Mouse (Mus musculus): ENCODE measurements around the gene Jam3. TPM values are rescaled to one million over a fixed set of nuclear protein-coding genes. Genes with fewer than 3 reads are reported as not detected.

Jam3 gene
- 31.7 TPM for polyA plus RNA-seq (2014; fragmentation: Illumina TruSeq; extraction: RNeasy Lipid Tissue Mini Kit (QIAGEN cat#74804); ENCODE audit: low read depth, low replicate concordance)

GRCm38 (mm10) chr9:27154763-27155530 lies at the start of gene Jam3:
Gene Jam3, minus strand, starts transcription at chr9:27155421.

Other genes starting within 250 kb of the Jam3 start
- gene Gm1110, start 232.3 kb downstream of the Jam3 start, polyA plus RNA-seq (2014; fragmentation: Illumina TruSeq; extraction: RNeasy Lipid Tissue Mini Kit (QIAGEN cat#74804); ENCODE audit: low read depth, low replicate concordance): 0.34 TPM
- 7.5 TPM for gene Acad8, start 155.9 kb downstream of the Jam3 start, polyA plus RNA-seq (2014; fragmentation: Illumina TruSeq; extraction: RNeasy Lipid Tissue Mini Kit (QIAGEN cat#74804); ENCODE audit: low read depth, low replicate concordance)
- gene Thyn1, start 155.7 kb downstream of the Jam3 start, polyA plus RNA-seq (2014; fragmentation: Illumina TruSeq; extraction: RNeasy Lipid Tissue Mini Kit (QIAGEN cat#74804); ENCODE audit: low read depth, low replicate concordance): 82.6 TPM
- 9.7 TPM for gene Vps26b, start 125.4 kb downstream of the Jam3 start, polyA plus RNA-seq (2014; fragmentation: Illumina TruSeq; extraction: RNeasy Lipid Tissue Mini Kit (QIAGEN cat#74804); ENCODE audit: low read depth, low replicate concordance)
- 26.5 TPM for gene Ncapd3, start 125.2 kb downstream of the Jam3 start, polyA plus RNA-seq (2014; fragmentation: Illumina TruSeq; extraction: RNeasy Lipid Tissue Mini Kit (QIAGEN cat#74804); ENCODE audit: low read depth, low replicate concordance)
- gene Igsf9b, start 143.8 kb upstream of the Jam3 start, polyA plus RNA-seq (2014; fragmentation: Illumina TruSeq; extraction: RNeasy Lipid Tissue Mini Kit (QIAGEN cat#74804); ENCODE audit: low read depth, low replicate concordance): 1.4 TPM
- 1,168 TPM for gene Spata19, start 241.4 kb upstream of the Jam3 start, polyA plus RNA-seq (2014; fragmentation: Illumina TruSeq; extraction: RNeasy Lipid Tissue Mini Kit (QIAGEN cat#74804); ENCODE audit: low read depth, low replicate concordance)